Mouse (Mus musculus): Measurements from ENCODE around the gene Mccc2.

- TF ChIP-seq POLR2A (IDR thresholded peaks at IDR 0.05; ENCODE audit: low read depth, low read length): no peak
- TF ChIP-seq CTCF (IDR thresholded peaks at IDR 0.05; ENCODE audit: borderline replicate concordance, insufficient read depth, low read length): no peak
Measured at GRCm38 (mm10) chr13:99915632-99916031, 99.8 kb downstream of the Mccc2 start.
